Mouse (Mus musculus) layer of hippocampus, adult 2 months (tissue): ENCODE measurements at regions not wholly inside any gene's neighbourhood (a gene's known extent, or its start where the extent isn't known, plus 50 kb on each side); places are given as distances from the start of the nearest gene placed in this dataset.

Source experiments
- DNase-seq, 2 experiments: peaks; one replicate each; pipeline ENCODE4 v3.0.0; 2022; ENCODE audit warnings: low spot score in 2 of 2
- H3K27ac ChIP-seq: fragments of 200-600 bp; 2 replicates; pipeline ENCODE4 v1.8.1; 2022
- H3K4me3 ChIP-seq: fragments of 200-600 bp; 2 replicates; pipeline ENCODE4 v1.8.1; 2022; ENCODE audit warnings: mild to moderate bottlenecking
- CTCF ChIP-seq: fragments of 200-600 bp; conservative IDR thresholded peaks from 2 replicates; pipeline ENCODE4 v1.8.1; 2022; ENCODE audit warnings: antibody characterized with exemption, mild to moderate bottlenecking, moderate library complexity

GRCm38 (mm10) chr2:118015182-118015581 lies 96.5 kb upstream of the Thbs1 start:
- TF ChIP-seq CTCF: no peak
- Histone ChIP-seq H3K27ac (no peak overlapping the region), H3K4me3 (no peak overlapping the region)
- DNase-seq: no peak

- no peak for TF ChIP-seq CTCF
- no peak overlapping the region for H3K27ac ChIP-seq
- no peak for DNase-seq
- H3K4me3 ChIP-seq: no peak overlapping the region
These were observed 85.6 kb upstream of the Thbs1 start for GRCm38 (mm10) chr2:118025829-118026735.

GRCm38 (mm10) chr2:118028881-118029280 lies 82.8 kb upstream of the Thbs1 start:
- H3K27ac ChIP-seq: no peak overlapping the region
- H3K4me3 ChIP-seq: no peak overlapping the region
- no peak for TF ChIP-seq CTCF
- DNase-seq: no peak

- DNase-seq: no peak
- H3K27ac ChIP-seq: no peak overlapping the region
- H3K4me3 ChIP-seq: no peak overlapping the region
- no peak for TF ChIP-seq CTCF
These were observed 82.1 kb upstream of the Thbs1 start for GRCm38 (mm10) chr2:118029470-118030108.

- DNase-seq: no peak
- H3K27ac ChIP-seq: no peak overlapping the region
- no peak overlapping the region for H3K4me3 ChIP-seq
- TF ChIP-seq CTCF: no peak
These were observed 80.0 kb upstream of the Thbs1 start for GRCm38 (mm10) chr2:118031662-118032061.

- Histone ChIP-seq H3K27ac (no peak overlapping the region), H3K4me3 (no peak overlapping the region)
- DNase-seq: no peak
- TF ChIP-seq CTCF: no peak
These were observed 78.3 kb upstream of the Thbs1 start for GRCm38 (mm10) chr2:118033377-118033776.

- no peak for TF ChIP-seq CTCF
- DNase-seq: no peak
These were observed 77.7 kb upstream of the Thbs1 start for GRCm38 (mm10) chr2:118034026-118034425.

GRCm38 (mm10) chr2:118035333-118035732 lies 76.3 kb upstream of the Thbs1 start:
- no peak overlapping the region for H3K27ac ChIP-seq
- DNase-seq: no peak
- no peak overlapping the region for H3K4me3 ChIP-seq
- TF ChIP-seq CTCF: no peak

More at GRCm38 (mm10) chr2:118034026-118034425, 77.7 kb upstream of the Thbs1 start:
- Histone ChIP-seq H3K27ac (no peak overlapping the region), H3K4me3 (no peak overlapping the region)

- peak; percentile 24 to 40 for DNase-seq
- Histone ChIP-seq H3K4me3 (no peak overlapping the region), H3K27ac (no peak overlapping the region)
- TF ChIP-seq CTCF: no peak
These were observed 72.5 kb upstream of the Thbs1 start for GRCm38 (mm10) chr2:118038859-118039818.

- DNase-seq: no peak
- TF ChIP-seq CTCF: no peak
- H3K4me3 ChIP-seq: no peak overlapping the region
- H3K27ac ChIP-seq: no peak overlapping the region
These were observed 71.9 kb upstream of the Thbs1 start for GRCm38 (mm10) chr2:118039819-118040206.

- Histone ChIP-seq H3K27ac (no peak overlapping the region), H3K4me3 (no peak overlapping the region)
- DNase-seq: no peak
- TF ChIP-seq CTCF: no peak
These were observed 69.2 kb upstream of the Thbs1 start for GRCm38 (mm10) chr2:118042380-118043055.

GRCm38 (mm10) chr2:118044666-118045065 lies 67.0 kb upstream of the Thbs1 start:
- no peak for DNase-seq
- no peak for TF ChIP-seq CTCF
- Histone ChIP-seq H3K27ac (no peak overlapping the region), H3K4me3 (no peak overlapping the region)
